Mouse (Mus musculus): ENCODE data around the gene Aar2. TPM values are rescaled to one million over a fixed set of nuclear protein-coding genes. Genes with fewer than 3 reads are reported as not detected.

Gene Aar2
- polyA plus RNA-seq, 1 experiment: 16.8 TPM

DNA sequence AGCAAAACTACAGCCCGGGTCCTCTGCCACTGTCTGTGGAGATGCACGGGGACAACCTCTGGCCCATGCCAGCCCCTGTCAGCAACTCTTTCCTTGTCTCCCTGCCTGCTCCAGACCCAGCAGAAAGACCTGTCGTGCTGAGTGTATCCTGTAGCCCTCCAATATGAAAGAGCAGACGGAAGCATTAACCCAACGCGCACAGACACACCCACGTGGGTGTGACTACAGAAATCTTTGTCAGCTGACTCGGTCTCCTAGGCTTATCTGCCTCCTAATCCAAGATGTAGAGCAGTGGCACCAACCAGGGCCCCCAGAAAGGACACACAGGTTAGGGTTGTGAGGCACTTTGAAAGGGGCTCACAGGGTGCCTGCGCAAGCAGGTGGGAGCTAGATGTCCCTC lies 56.3 kb downstream of the Aar2 start:
- WGBS: 55% methylated on average over 9 of the region's 9 CpGs
- Histone ChIP-seq H3K27me3 (ENCODE audit: control insufficient read depth, insufficient read depth, low read length) (no peaks in the 10 kb centered on the region), H3K4me1 (ENCODE audit: control insufficient read depth, insufficient read depth, insufficient read length, low read length) (no peaks in the 10 kb centered on the region), H3K27ac (ENCODE audit: insufficient read depth, low read depth, low read length) (no peak overlapping the region), H3K4me3 (ENCODE audit: low read depth, low read length) (no peak overlapping the region), H3K36me3 (ENCODE audit: control insufficient read depth, insufficient read depth, low read length) (no peaks in the 10 kb centered on the region)
- TF ChIP-seq POLR2A (IDR thresholded peaks at IDR 0.05; ENCODE audit: low read depth, low read length): no peak
- no peak for TF ChIP-seq CTCF (IDR thresholded peaks at IDR 0.05; ENCODE audit: extremely low read depth, insufficient read length, insufficient replicate concordance, low read depth, low read length)

DNA sequence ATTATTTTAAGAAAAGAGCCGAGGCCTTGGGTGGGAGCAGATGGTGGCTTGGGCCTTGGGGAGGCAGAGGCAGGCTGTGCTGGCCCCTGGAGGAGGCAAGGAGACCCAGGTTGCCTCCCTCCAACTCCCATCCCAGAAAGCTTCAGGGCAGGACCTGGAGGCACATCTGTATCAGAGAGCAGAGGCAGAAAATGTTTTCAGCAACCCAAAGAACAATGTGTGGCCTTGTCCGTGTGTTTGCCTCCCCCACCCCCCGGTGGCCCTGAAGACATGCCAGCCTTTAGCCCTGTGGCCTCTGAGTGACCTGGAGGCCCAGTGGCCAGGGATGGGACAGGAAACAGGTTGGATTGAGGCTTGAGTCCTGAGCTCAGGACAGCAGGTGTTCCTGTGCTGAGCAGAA lies 57.8 kb downstream of the Aar2 start:
- no peak for TF ChIP-seq POLR2A (IDR thresholded peaks at IDR 0.05; ENCODE audit: low read depth, low read length)
- TF ChIP-seq CTCF (IDR thresholded peaks at IDR 0.05; ENCODE audit: extremely low read depth, insufficient read length, insufficient replicate concordance, low read depth, low read length): no peak
- WGBS: 36% methylated on average over 3 of the region's 3 CpGs
- H3K4me1 ChIP-seq (ENCODE audit: control insufficient read depth, insufficient read depth, insufficient read length, low read length): no peaks in the 10 kb centered on the region

DNA sequence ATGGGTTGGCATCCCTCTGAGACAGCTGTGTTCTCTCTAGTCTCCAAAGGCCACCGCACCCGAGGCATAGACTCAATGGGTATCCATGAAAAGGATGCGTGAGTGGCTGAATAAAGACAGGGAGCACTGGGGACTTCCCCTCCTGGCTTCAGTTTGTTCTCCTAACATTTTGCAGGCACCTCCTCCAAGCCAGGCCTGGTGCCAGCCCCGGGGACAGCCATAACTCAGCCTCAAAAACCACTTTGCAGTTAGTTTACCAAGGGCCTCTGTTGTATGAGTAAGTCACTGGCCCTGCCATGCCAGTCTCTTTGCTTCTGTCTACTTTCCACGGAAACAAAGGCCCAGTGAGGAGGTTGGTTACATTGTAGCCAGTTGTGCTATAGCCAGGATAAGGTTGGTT lies 58.6 kb downstream of the Aar2 start:
- 64% methylated on average over 5 of the region's 5 CpGs for WGBS
- Histone ChIP-seq H3K36me3 (ENCODE audit: control insufficient read depth, insufficient read depth, low read length) (no peaks in the 10 kb centered on the region), H3K27me3 (ENCODE audit: control insufficient read depth, insufficient read depth, low read length) (no peaks in the 10 kb centered on the region), H3K4me1 (ENCODE audit: control insufficient read depth, insufficient read depth, insufficient read length, low read length) (no peaks in the 10 kb centered on the region), H3K27ac (ENCODE audit: insufficient read depth, low read depth, low read length) (no peak overlapping the region), H3K4me3 (ENCODE audit: low read depth, low read length) (no peak overlapping the region)
- TF ChIP-seq POLR2A (IDR thresholded peaks at IDR 0.05; ENCODE audit: low read depth, low read length) (no peak), CTCF (IDR thresholded peaks at IDR 0.05; ENCODE audit: extremely low read depth, insufficient read length, insufficient replicate concordance, low read depth, low read length) (no peak)

More for the DNA sequence above, 57.8 kb downstream of the Aar2 start:
- H3K36me3 ChIP-seq (ENCODE audit: control insufficient read depth, insufficient read depth, low read length): no peaks in the 10 kb centered on the region
- H3K4me3 ChIP-seq (ENCODE audit: low read depth, low read length): no peak overlapping the region
- no peak overlapping the region for H3K27ac ChIP-seq (ENCODE audit: insufficient read depth, low read depth, low read length)
- H3K27me3 ChIP-seq (ENCODE audit: control insufficient read depth, insufficient read depth, low read length): no peaks in the 10 kb centered on the region

DNA sequence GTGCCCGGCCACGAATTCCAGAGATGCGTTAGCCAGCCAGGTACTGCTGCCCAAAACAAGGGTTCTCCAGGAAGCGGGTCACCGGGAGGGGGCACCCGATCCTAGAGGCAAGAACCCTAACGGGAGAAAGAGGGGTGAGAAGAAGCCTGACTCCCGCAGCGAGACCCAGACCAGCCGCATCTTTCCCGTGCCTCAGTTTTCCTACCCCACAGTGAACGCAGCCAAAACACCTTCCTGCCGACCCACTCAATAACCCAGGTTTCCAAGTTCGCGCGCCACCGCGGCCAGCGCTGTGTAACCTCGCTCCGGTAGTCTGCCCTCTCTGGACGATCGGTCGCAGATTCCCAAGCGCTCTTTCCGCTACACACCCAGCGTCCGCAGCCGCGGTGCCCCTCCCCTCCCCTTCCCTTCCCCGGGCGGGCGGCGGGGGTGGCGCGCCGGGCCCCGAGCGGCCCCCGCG lies 65.7 kb downstream of the Aar2 start:
- H3K27me3 ChIP-seq (ENCODE audit: control insufficient read depth, insufficient read depth, low read length): peaks cover 50% of the 10 kb centered on the region

DNA sequence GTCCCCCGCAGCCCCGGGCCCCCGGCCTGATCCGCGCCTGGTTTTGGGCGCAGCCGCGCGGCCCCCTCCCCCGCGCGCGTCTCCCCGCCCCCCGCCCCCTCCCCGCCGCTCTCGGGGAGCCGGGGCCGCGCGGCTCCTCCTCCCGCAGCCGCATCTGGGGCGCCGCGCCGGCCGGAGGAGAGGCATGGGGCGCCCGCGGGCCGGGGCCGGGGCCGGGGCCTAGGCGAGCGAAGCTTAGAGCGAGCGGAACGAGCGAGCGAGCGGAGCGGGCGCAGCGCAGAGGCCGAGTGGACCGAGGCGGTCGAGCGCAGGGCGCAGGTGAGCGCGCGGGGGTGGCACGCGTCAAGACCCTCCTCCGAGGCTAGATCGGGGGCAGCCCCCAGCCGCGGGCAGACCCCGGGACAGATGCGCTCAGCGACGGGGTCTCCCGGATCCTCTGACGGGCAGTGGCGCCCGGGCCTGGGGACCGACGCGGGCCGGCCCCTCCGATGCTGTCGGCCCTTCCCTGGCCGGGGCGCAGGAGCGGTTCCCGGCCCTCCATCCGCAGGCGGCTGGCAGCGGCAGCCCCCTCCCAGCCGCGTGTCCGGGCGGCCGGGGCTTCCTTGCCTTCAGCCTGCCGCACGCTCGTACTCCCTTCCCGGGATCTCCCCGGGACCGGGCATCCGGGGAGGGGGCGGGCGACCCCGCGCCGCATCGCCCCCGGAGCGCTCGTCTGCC lies 66.3 kb downstream of the Aar2 start, which contains the start of gene Dlgap4:
TSS of gene Dlgap4 (plus strand) at position 165 of the 717 bp plus-strand sequence.
- WGBS: 1% methylated on average over 94 of the region's 103 CpGs
- Histone ChIP-seq H3K4me1 (ENCODE audit: control insufficient read depth, insufficient read depth, insufficient read length, low read length) (peaks cover 2% of the 10 kb centered on the region; the same call in 1 of the 2 replicates), H3K27ac (ENCODE audit: insufficient read depth, low read depth, low read length) (no peak within 1 kb of the TSS), H3K36me3 (ENCODE audit: control insufficient read depth, insufficient read depth, low read length) (no peaks in the 10 kb centered on the region), H3K4me3 (ENCODE audit: low read depth, low read length) (peak within 1 kb of the TSS; percentile 55), H3K27me3 (ENCODE audit: control insufficient read depth, insufficient read depth, low read length) (peaks cover 50% of the 10 kb centered on the region)
- TF ChIP-seq CTCF (IDR thresholded peaks at IDR 0.05; ENCODE audit: extremely low read depth, insufficient read length, insufficient replicate concordance, low read depth, low read length) (no peak), POLR2A (IDR thresholded peaks at IDR 0.05; ENCODE audit: low read depth, low read length) (no peak)

More for the DNA sequence above, 65.7 kb downstream of the Aar2 start:
- TF ChIP-seq CTCF (IDR thresholded peaks at IDR 0.05; ENCODE audit: extremely low read depth, insufficient read length, insufficient replicate concordance, low read depth, low read length) (no peak), POLR2A (IDR thresholded peaks at IDR 0.05; ENCODE audit: low read depth, low read length) (no peak)
- Histone ChIP-seq H3K4me3 (ENCODE audit: low read depth, low read length) (peak overlapping the region; percentile 53), H3K27ac (ENCODE audit: insufficient read depth, low read depth, low read length) (no peak overlapping the region), H3K36me3 (ENCODE audit: control insufficient read depth, insufficient read depth, low read length) (no peaks in the 10 kb centered on the region), H3K4me1 (ENCODE audit: control insufficient read depth, insufficient read depth, insufficient read length, low read length) (peaks cover 2% of the 10 kb centered on the region; the same call in 1 of the 2 replicates)
- under 1% methylated on average over 38 of the region's 41 CpGs for WGBS

DNA sequence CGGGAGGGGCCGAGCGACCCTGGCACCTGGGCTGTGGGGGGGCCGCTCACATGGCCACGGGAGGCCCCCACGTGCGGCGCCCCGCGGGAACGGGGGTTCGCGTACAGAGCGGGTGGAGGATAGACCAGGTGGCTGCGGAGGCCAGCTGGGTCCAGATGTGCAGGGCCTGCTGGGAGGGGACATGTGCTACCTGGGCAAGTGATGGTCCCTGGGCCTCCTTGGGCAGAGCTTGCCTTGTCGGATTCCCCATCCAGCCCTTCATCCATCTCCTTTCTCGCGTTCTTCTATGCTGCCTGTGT lies 66.8 kb downstream of the Aar2 start:
- 3% methylated on average over 18 of the region's 18 CpGs for WGBS
- Histone ChIP-seq H3K36me3 (ENCODE audit: control insufficient read depth, insufficient read depth, low read length) (no peaks in the 10 kb centered on the region), H3K27ac (ENCODE audit: insufficient read depth, low read depth, low read length) (no peak overlapping the region), H3K4me1 (ENCODE audit: control insufficient read depth, insufficient read depth, insufficient read length, low read length) (peaks cover 2% of the 10 kb centered on the region; the same call in 1 of the 2 replicates), H3K4me3 (ENCODE audit: low read depth, low read length) (peak overlapping the region; percentile 55), H3K27me3 (ENCODE audit: control insufficient read depth, insufficient read depth, low read length) (peaks cover 50% of the 10 kb centered on the region)
- TF ChIP-seq POLR2A (IDR thresholded peaks at IDR 0.05; ENCODE audit: low read depth, low read length) (no peak), CTCF (IDR thresholded peaks at IDR 0.05; ENCODE audit: extremely low read depth, insufficient read length, insufficient replicate concordance, low read depth, low read length) (no peak)

All from small intestine, adult 2 months (tissue).